Mouse (Mus musculus) MEL (cell line): ENCODE results near the gene Smap2. TPM values are rescaled to one million over a fixed set of nuclear protein-coding genes. Genes with fewer than 3 reads are reported as not detected.

Source experiments
- DNase-seq: peaks from one replicate; pipeline ENCODE4 v3.0.0; 2011; ENCODE audit warnings: low read depth, low spot score
- H3K27ac ChIP-seq: 2 replicates; pipeline ENCODE4 v1.5.1; 2012; ENCODE audit warnings: low read depth, mild to moderate bottlenecking, control low read depth, low read length, moderate library complexity; ENCODE audit not compliant: control insufficient read depth
- H3K27me3 ChIP-seq, 2 experiments: fragments of 150-350 bp in 1 of 2; sonication (generic) in 1 of 2; 2 replicates each; pipeline ENCODE4 v1.6.1; 2012; ENCODE audit warnings: low read length in 2 of 2, mild to moderate bottlenecking in 2 of 2, improper control_type of control experiment in 1 of 2, moderate library complexity in 1 of 2; ENCODE audit not compliant: insufficient read depth in 2 of 2, control insufficient read depth in 1 of 2
- H3K36me3 ChIP-seq, 2 experiments: 2 replicates each; pipeline ENCODE4 v1.6.1; 2012 to 2014; ENCODE audit warnings: low read length in 2 of 2, improper control_type of control experiment in 1 of 2, inconsistent platforms in 1 of 2, mild to moderate bottlenecking in 1 of 2; ENCODE audit not compliant: insufficient read depth in 2 of 2, control insufficient read depth in 1 of 2
- H3K4me1 ChIP-seq, 2 experiments: fragments of 150-350 bp in 1 of 2; sonication (generic) in 1 of 2; 2 replicates each; pipeline ENCODE4 v1.6.1; 2012; ENCODE audit warnings: low read length in 2 of 2, improper control_type of control experiment in 1 of 2, mild to moderate bottlenecking in 1 of 2; ENCODE audit not compliant: insufficient read depth in 2 of 2, control insufficient read depth in 1 of 2
- H3K4me3 ChIP-seq, 2 experiments: fragments of 150-350 bp in 1 of 2; sonication (generic) in 1 of 2; 2 replicates each; pipeline ENCODE4 v1.5.1; 2012; ENCODE audit warnings: low read depth in 2 of 2, low read length in 2 of 2, mild to moderate bottlenecking in 2 of 2, moderate library complexity in 2 of 2, control low read depth in 1 of 2, improper control_type of control experiment in 1 of 2; ENCODE audit not compliant: control insufficient read depth in 1 of 2, insufficient read depth in 1 of 2
- H3K79me2 ChIP-seq: 2 replicates; pipeline ENCODE4 v1.6.1; 2012; ENCODE audit warnings: mild to moderate bottlenecking, low read length, moderate library complexity; ENCODE audit not compliant: control insufficient read depth, poor library complexity, insufficient read depth
- H3K9ac ChIP-seq: 2 replicates; pipeline ENCODE4 v1.6.1; 2012; ENCODE audit warnings: low read depth, mild to moderate bottlenecking, control low read depth, low read length, moderate library complexity; ENCODE audit not compliant: control insufficient read depth, poor library complexity, severe bottlenecking
- H3K9me3 ChIP-seq: fragments of 150-350 bp; sonication (generic); replicated peaks from 2 replicates; pipeline ENCODE4 v1.6.1; 2012; ENCODE audit warnings: mild to moderate bottlenecking, low read length, improper control_type of control experiment, moderate library complexity; ENCODE audit not compliant: insufficient read depth
- CHD1 ChIP-seq: IDR thresholded peaks from 2 replicates; pipeline ENCODE4 v1.6.1; 2012; ENCODE audit warnings: low read depth, mild to moderate bottlenecking, inconsistent platforms, low read length, improper control_type of control experiment
- CHD2 ChIP-seq: IDR thresholded peaks from 2 replicates; pipeline ENCODE4 v1.6.1; 2011; ENCODE audit warnings: low read length, improper control_type of control experiment
- ELF1 ChIP-seq: IDR thresholded peaks from 2 replicates; pipeline ENCODE4 v1.6.1; 2014; ENCODE audit warnings: low read depth, mild to moderate bottlenecking, inconsistent platforms, low read length, improper control_type of control experiment, moderate library complexity
- EP300 ChIP-seq, 2 experiments: IDR thresholded peaks; 2 replicates each; pipeline ENCODE4 v1.6.1; 2011; ENCODE audit warnings: improper control_type of control experiment in 2 of 2, low read length in 2 of 2, low read depth in 1 of 2, mild to moderate bottlenecking in 1 of 2
- ETS1 ChIP-seq: IDR thresholded peaks from 2 replicates; pipeline ENCODE4 v1.6.1; 2012; ENCODE audit warnings: low read depth, mild to moderate bottlenecking, inconsistent platforms, low read length, improper control_type of control experiment, moderate library complexity
- MAX ChIP-seq: IDR thresholded peaks from 2 replicates; pipeline ENCODE4 v1.6.1; 2011; ENCODE audit warnings: low read length, improper control_type of control experiment
- MAZ ChIP-seq: IDR thresholded peaks from 2 replicates; pipeline ENCODE4 v1.6.1; 2012; ENCODE audit warnings: low read depth, mild to moderate bottlenecking, inconsistent platforms, low read length, improper control_type of control experiment
- MXI1 ChIP-seq: IDR thresholded peaks from 2 replicates; pipeline ENCODE4 v1.6.1; 2011; ENCODE audit warnings: mild to moderate bottlenecking, low read depth, low read length, improper control_type of control experiment
- MYC ChIP-seq: IDR thresholded peaks from 2 replicates; pipeline ENCODE4 v1.6.1; 2011; ENCODE audit warnings: low read depth, mild to moderate bottlenecking, low read length, improper control_type of control experiment, moderate library complexity
- NELFE ChIP-seq: IDR thresholded peaks from 2 replicates; pipeline ENCODE4 v1.6.1; 2011; ENCODE audit warnings: low read depth, low read length, improper control_type of control experiment
- NRF1 ChIP-seq: IDR thresholded peaks from 2 replicates; pipeline ENCODE4 v1.6.1; 2014; ENCODE audit warnings: low read depth, mild to moderate bottlenecking, inconsistent platforms, low read length, improper control_type of control experiment, moderate library complexity; ENCODE audit not compliant: poor library complexity, insufficient read depth, severe bottlenecking
- POLR2AphosphoS2 ChIP-seq: IDR thresholded peaks from 2 replicates; pipeline ENCODE4 v1.6.1; 2011; ENCODE audit warnings: low read length, improper control_type of control experiment
- POLR2AphosphoS5 ChIP-seq: IDR thresholded peaks from 2 replicates; pipeline ENCODE4 v1.6.1; 2012; ENCODE audit warnings: low read depth, borderline replicate concordance, mild to moderate bottlenecking, inconsistent platforms, low read length, moderate library complexity, mixed read lengths
- RAD21 ChIP-seq: IDR thresholded peaks from 2 replicates; pipeline ENCODE4 v1.6.1; 2011; ENCODE audit warnings: mild to moderate bottlenecking, low read depth, low read length, improper control_type of control experiment
- SIN3A ChIP-seq: IDR thresholded peaks from 2 replicates; pipeline ENCODE4 v1.6.1; 2012; ENCODE audit warnings: low read length, improper control_type of control experiment, inconsistent platforms
- SMC3 ChIP-seq: IDR thresholded peaks from 2 replicates; pipeline ENCODE4 v1.6.1; 2011; ENCODE audit warnings: low read depth, low read length, improper control_type of control experiment
- TAL1 ChIP-seq: IDR thresholded peaks from 2 replicates; pipeline ENCODE4 v1.6.1; 2012; ENCODE audit warnings: mild to moderate bottlenecking, inconsistent platforms, low read length, moderate library complexity, mixed read lengths
- TCF12 ChIP-seq: IDR thresholded peaks from 2 replicates; pipeline ENCODE4 v1.6.1; 2014; ENCODE audit warnings: low read depth, mild to moderate bottlenecking, inconsistent platforms, low read length, improper control_type of control experiment, moderate library complexity
- UBTF ChIP-seq: IDR thresholded peaks from 2 replicates; pipeline ENCODE4 v1.6.1; 2012; ENCODE audit warnings: low read depth, mild to moderate bottlenecking, inconsistent platforms, low read length, improper control_type of control experiment, moderate library complexity, borderline replicate concordance; ENCODE audit not compliant: insufficient read depth
- USF1 ChIP-seq: IDR thresholded peaks from 2 replicates; pipeline ENCODE4 v1.6.1; 2014; ENCODE audit warnings: low read depth, mild to moderate bottlenecking, inconsistent platforms, low read length, improper control_type of control experiment, moderate library complexity
- ZC3H11A ChIP-seq: IDR thresholded peaks from 2 replicates; pipeline ENCODE4 v1.6.1; 2012; ENCODE audit warnings: low read depth, mild to moderate bottlenecking, inconsistent platforms, low read length, improper control_type of control experiment
- ZNF384 ChIP-seq: IDR thresholded peaks from 2 replicates; pipeline ENCODE4 v1.6.1; 2012; ENCODE audit warnings: low read depth, mild to moderate bottlenecking, inconsistent platforms, low read length, improper control_type of control experiment
- polyA plus RNA-seq, 2 experiments: library from polyadenylated mRNA; stranded (reverse) in 1 of 2; unstranded in 1 of 2; fragments of >175 nt in 1 of 2; fragments of >200 nt in 1 of 2; gene quantifications; 2 replicates each; pipeline versions ENCODE4 v1.2.1 to v1.2.4; 2012; ENCODE audit warnings: low replicate concordance in 2 of 2, low read depth in 1 of 2; ENCODE audit not compliant: insufficient read length in 2 of 2, insufficient read depth in 1 of 2, missing spikeins in 1 of 2
- total RNA-seq: library from RNA; depleted of rRNA; stranded (reverse); fragments of 300-350 nt; gene quantifications from 2 replicates; pipeline ENCODE4 v1.2.3, GENCODE M21; 2012

Smap2 gene
- total and polyA plus RNA-seq, 3 experiments, result 36.5 to 118 (median 83.5) TPM

DNA sequence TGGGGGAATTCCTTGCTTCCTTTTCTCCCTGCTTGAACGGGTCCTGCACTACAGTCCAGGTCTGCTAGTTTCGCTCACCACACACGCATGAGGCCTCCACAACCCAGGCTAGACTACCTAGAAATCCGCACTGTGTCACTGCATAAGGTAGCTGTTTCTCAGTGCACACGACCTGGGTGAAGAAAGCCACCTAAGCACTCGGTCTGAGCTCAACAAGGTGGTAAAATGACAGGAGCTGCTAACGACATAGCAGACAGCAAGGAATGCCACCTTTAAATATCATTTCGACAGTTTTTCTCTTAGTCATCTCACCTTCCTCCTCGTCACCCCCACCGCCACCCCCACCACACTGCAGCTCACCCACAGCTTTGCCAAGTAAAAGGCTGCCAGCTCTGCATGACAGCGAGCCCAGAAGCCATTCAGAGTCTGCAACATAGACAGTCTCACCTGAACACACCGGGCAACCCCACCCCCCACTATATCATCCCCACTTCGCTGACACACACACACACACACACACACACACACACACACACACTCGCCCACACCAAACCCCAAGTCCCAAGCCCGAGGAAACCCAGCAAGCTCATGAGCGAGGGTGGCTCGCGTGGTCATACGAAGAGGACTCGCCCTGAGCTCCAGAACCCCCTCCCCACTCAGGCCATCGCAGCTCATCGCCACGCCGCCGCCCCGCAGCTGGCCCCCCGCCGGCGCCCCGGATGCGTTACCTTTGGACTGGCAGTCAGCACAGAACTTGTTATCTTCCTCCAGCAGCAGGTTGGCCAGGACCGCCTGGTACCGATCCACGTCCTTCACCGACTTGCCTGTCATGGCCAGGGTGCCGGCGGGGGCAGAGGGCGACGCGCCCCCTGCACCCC lies 787 bp downstream of the Smap2 start:
- H3K4me1 ChIP-seq, result peaks cover 13 to 40% of the 10 kb centered on the region in 2 experiments
- H3K4me3 ChIP-seq, result peak overlapping the region; percentile 80 to 94
- H3K27me3 ChIP-seq, result no peaks in the 10 kb centered on the region
- TF ChIP-seq USF1, result no peak
- TF ChIP-seq SIN3A, result peak; percentile 68
- TF ChIP-seq MXI1, result peak; percentile 60; the same call in 1 of the 2 replicates
- no peak for TF ChIP-seq ZC3H11A
- 0 out of 2 replicates have a peak, but pooled peaks have one; percentile 9 for TF ChIP-seq UBTF
- TF ChIP-seq ELF1, result 0 out of 2 replicates have a peak, but pooled peaks have one; percentile 12
- peak; percentile 27; the same call in 1 of the 2 replicates for TF ChIP-seq NELFE
- peak; percentile 74 for TF ChIP-seq TAL1
- TF ChIP-seq MAZ, result peak; percentile 66; the same call in 1 of the 2 replicates
- peak overlapping the region; percentile 91 for H3K9ac ChIP-seq
- peaks cover 39% of the 10 kb centered on the region for H3K79me2 ChIP-seq
- H3K27ac ChIP-seq, result peak overlapping the region; percentile 83
- peaks cover 0 to 47% of the 10 kb centered on the region in 2 experiments; a peak in 2 of 4 replicates for H3K36me3 ChIP-seq
- H3K9me3 ChIP-seq, result no peaks in the 10 kb centered on the region
- DNase-seq, result peak; percentile 57

DNA sequence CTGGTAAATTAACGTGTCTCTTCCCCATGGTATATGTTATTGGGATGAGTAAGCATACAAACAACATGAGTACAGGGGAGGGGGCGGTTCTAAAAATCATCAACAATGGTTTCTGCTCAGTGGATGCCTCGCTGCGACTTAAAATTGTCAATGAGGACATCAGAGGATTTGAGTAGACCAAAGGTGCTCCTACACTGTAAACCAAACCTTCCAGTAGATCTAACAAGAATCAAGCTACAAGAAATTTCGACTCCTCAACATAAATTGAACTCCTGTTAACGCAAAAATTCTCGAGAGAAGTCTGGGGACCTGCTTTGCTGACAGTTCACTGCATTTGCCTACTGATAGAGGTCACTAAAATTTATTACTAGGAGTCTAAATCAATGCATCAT lies 1.8 kb downstream of the Smap2 start:
- peak overlapping the region; percentile 49 to 80 for H3K4me3 ChIP-seq
- H3K36me3 ChIP-seq, result peaks cover 0 to 56% of the 10 kb centered on the region in 2 experiments; a peak in 2 of 4 replicates
- DNase-seq, result peak; percentile 59
- TF ChIP-seq NRF1 (no peak), CHD2 (no peak), MAX (no peak), ZNF384 (no peak), SMC3 (no peak), USF1 (no peak), POLR2AphosphoS2 (no peak), MYC (no peak), POLR2AphosphoS5 (no peak), MXI1 (no peak), EP300 (IDR thresholded peaks at IDR 0.05; ENCODE audit: low read depth in 1 of 2, low read length in 2 of 2) (peak in 1 of 2 experiments; percentile 41; a peak in 1 of 4 replicates), RAD21 (no peak), TCF12 (no peak), CHD1 (peak; percentile 87; the same call in 1 of the 2 replicates), ETS1 (0 out of 2 replicates have a peak, but pooled peaks have one; percentile 5)
- H3K27ac ChIP-seq, result peak overlapping the region; percentile 97
- no peaks in the 10 kb centered on the region for H3K27me3 ChIP-seq
- peaks cover 42% of the 10 kb centered on the region for H3K79me2 ChIP-seq
- H3K4me1 ChIP-seq, result peaks cover 22 to 44% of the 10 kb centered on the region in 2 experiments
- peak overlapping the region; percentile 91 for H3K9ac ChIP-seq
- no peaks in the 10 kb centered on the region for H3K9me3 ChIP-seq
